Mouse (Mus musculus): ENCODE results near the gene Mtmr12. TPM values are rescaled to one million over a fixed set of nuclear protein-coding genes. Genes with fewer than 3 reads are reported as not detected.
"Not testable (repeated sequence)": the region's sequence is repeated elsewhere in the genome, so short reads cannot be mapped to it uniquely, and the experiment has no call there.

Gene Mtmr12
- polyA plus RNA-seq, 1 experiment: 14.4 TPM

DNA sequence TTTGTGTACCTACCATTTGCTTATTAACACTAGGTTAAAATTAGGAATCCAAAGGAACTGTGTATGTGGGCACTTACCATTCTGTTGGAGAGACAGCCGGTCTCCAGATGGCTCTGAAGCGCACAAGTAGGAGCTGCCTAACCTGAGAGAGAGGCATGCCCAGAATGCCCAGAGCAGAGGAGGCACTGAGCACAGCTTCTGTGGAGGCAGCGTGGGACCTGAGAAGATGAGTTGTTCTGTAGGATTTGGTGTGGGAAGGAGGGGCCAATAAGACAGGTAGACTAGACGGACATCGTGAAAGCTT lies 10.5 kb downstream of the Mtmr12 start:
- peak; percentile 42 for DNase-seq (ENCODE audit: low read depth)
- TF ChIP-seq POLR2A (IDR thresholded peaks at IDR 0.05; ENCODE audit: borderline replicate concordance, extremely low read depth, insufficient read depth, insufficient read length, poor library complexity, severe bottlenecking) (no peak), CTCF (IDR thresholded peaks at IDR 0.05; ENCODE audit: borderline replicate concordance, extremely low read depth, insufficient read depth, insufficient read length) (no peak)

- TF ChIP-seq POLR2A (IDR thresholded peaks at IDR 0.05; ENCODE audit: borderline replicate concordance, extremely low read depth, insufficient read depth, insufficient read length, poor library complexity, severe bottlenecking): no peak
- no peak for TF ChIP-seq CTCF (IDR thresholded peaks at IDR 0.05; ENCODE audit: borderline replicate concordance, extremely low read depth, insufficient read depth, insufficient read length)
- DNase-seq (ENCODE audit: low read depth): no peak
Measured at GRCm38 (mm10) chr15:12216119-12216518, 11.3 kb downstream of the Mtmr12 start.

- no peak for DNase-seq (ENCODE audit: low read depth)
- TF ChIP-seq CTCF (IDR thresholded peaks at IDR 0.05; ENCODE audit: borderline replicate concordance, extremely low read depth, insufficient read depth, insufficient read length): no peak
- no peak for TF ChIP-seq POLR2A (IDR thresholded peaks at IDR 0.05; ENCODE audit: borderline replicate concordance, extremely low read depth, insufficient read depth, insufficient read length, poor library complexity, severe bottlenecking)
Measured at GRCm38 (mm10) chr15:12216798-12217197, 12.0 kb downstream of the Mtmr12 start.

DNA sequence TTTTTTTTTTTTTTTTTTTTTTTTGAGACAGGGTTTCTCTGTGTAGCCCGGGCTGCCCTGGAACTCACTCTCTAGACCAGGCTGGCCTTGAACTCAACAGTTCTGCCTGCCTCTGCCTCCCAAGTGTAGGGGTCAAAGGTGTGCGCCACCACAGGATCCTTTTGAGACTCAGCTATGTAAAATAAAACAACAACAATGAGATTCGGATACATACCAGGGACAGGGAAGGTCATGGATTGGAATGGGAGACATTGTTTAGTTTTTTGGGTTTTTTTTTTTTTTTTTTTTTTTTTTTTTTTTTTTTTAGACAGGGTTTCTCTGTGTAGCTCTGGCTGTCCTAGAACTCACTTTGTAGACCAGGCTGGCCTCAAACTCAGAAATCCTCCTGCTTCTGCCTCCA lies 12.5 kb downstream of the Mtmr12 start:
- not testable (repeated sequence) for DNase-seq (ENCODE audit: low read depth)

GRCm38 (mm10) chr15:12217849-12218248 lies 13.0 kb downstream of the Mtmr12 start:
- no peak for TF ChIP-seq CTCF (IDR thresholded peaks at IDR 0.05; ENCODE audit: borderline replicate concordance, extremely low read depth, insufficient read depth, insufficient read length)
- no peak for TF ChIP-seq POLR2A (IDR thresholded peaks at IDR 0.05; ENCODE audit: borderline replicate concordance, extremely low read depth, insufficient read depth, insufficient read length, poor library complexity, severe bottlenecking)
- DNase-seq (ENCODE audit: low read depth): no peak

DNA sequence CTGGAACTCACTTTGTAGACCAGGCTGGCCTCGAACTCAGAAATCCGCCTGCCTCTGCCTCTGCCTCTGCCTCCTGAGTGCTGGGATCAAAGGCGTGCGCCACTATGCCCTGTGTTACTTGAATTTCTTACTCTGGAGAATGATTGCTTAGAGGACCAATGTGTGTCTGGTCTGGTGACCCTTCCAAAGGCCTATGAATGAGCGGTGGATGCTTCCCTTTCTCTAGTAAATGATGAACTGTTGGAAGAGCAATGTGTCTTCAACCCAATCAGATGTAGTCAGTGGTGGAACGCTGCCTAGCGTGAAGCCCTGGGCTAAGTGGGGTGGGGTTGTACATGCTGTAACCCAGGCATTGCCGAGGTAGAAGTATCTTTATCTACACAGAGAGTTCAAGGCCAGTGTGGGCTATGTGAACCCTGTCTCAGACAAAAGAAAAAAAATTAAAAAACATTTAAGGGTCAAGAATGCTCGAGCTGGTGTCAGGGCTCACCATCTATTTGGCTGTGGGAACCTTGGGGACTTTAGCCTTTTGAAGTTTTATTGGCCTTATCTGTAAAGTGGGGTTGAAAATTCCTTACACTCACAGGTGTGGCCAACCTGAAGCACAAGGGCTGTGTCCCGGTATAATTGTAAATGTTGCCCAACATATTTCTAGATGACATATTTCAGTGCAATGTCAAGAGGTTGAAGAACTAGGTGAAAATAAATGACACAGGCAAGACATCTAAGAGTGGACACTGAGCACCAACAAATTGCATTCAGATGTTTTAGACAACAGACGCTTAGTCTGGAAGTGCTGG lies 14.0 kb downstream of the Mtmr12 start:
- no peak for DNase-seq (ENCODE audit: low read depth)
- TF ChIP-seq POLR2A (IDR thresholded peaks at IDR 0.05; ENCODE audit: borderline replicate concordance, extremely low read depth, insufficient read depth, insufficient read length, poor library complexity, severe bottlenecking) (no peak), CTCF (IDR thresholded peaks at IDR 0.05; ENCODE audit: borderline replicate concordance, extremely low read depth, insufficient read depth, insufficient read length) (no peak)

GRCm38 (mm10) chr15:12221131-12221530 lies 16.3 kb downstream of the Mtmr12 start:
- DNase-seq (ENCODE audit: low read depth): no peak
- no peak for TF ChIP-seq CTCF (IDR thresholded peaks at IDR 0.05; ENCODE audit: borderline replicate concordance, extremely low read depth, insufficient read depth, insufficient read length)
- no peak for TF ChIP-seq POLR2A (IDR thresholded peaks at IDR 0.05; ENCODE audit: borderline replicate concordance, extremely low read depth, insufficient read depth, insufficient read length, poor library complexity, severe bottlenecking)

GRCm38 (mm10) chr15:12222564-12223302 lies 17.9 kb downstream of the Mtmr12 start:
- peak; percentile 52 for DNase-seq (ENCODE audit: low read depth)
- TF ChIP-seq CTCF (IDR thresholded peaks at IDR 0.05; ENCODE audit: borderline replicate concordance, extremely low read depth, insufficient read depth, insufficient read length): no peak
- TF ChIP-seq POLR2A (IDR thresholded peaks at IDR 0.05; ENCODE audit: borderline replicate concordance, extremely low read depth, insufficient read depth, insufficient read length, poor library complexity, severe bottlenecking): no peak

DNA sequence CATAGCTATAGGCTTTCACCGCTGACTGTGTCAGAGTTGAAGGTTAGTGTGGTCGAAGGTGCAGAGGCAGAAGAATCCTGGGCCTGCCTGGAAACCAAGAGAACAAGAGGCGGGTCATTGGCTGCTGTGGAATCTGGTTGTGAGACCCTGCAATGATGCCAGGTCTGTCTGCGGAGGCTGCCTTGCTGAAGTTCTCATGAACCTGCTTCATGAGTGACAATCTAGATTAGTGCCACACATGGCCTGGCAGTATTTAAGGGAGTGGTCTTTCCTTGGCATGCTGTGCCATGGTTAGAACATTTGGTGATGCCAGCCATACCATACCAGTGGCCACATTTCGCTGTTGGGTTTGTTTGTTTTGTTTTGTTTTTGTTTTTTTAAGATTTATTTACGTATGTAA lies 18.6 kb downstream of the Mtmr12 start:
- TF ChIP-seq POLR2A (IDR thresholded peaks at IDR 0.05; ENCODE audit: borderline replicate concordance, extremely low read depth, insufficient read depth, insufficient read length, poor library complexity, severe bottlenecking) (no peak), CTCF (IDR thresholded peaks at IDR 0.05; ENCODE audit: borderline replicate concordance, extremely low read depth, insufficient read depth, insufficient read length) (no peak)
- no peak for DNase-seq (ENCODE audit: low read depth)

DNA sequence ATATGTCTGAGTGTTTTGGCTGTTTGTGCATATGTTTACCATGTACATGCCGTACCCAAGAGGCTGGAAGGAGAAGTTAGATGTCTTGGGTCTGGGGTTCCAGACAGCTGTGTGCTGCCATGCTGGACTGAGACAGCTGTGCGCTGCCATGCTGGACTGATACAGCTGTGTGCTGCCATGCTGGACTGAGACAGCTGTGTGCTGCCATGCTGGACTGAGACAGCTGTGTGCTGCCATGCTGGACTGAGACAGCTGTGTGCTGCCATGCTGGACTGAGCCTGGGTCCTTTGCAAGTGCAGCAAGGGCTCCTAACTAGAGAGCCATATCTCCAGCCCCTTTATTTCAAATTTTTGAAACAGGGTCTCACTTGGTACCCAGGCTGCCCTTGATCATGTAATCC lies 19.4 kb downstream of the Mtmr12 start:
- no peak for DNase-seq (ENCODE audit: low read depth)
- TF ChIP-seq POLR2A (IDR thresholded peaks at IDR 0.05; ENCODE audit: borderline replicate concordance, extremely low read depth, insufficient read depth, insufficient read length, poor library complexity, severe bottlenecking) (no peak), CTCF (IDR thresholded peaks at IDR 0.05; ENCODE audit: borderline replicate concordance, extremely low read depth, insufficient read depth, insufficient read length) (no peak)

- DNase-seq (ENCODE audit: low read depth): no peak
- TF ChIP-seq POLR2A (IDR thresholded peaks at IDR 0.05; ENCODE audit: borderline replicate concordance, extremely low read depth, insufficient read depth, insufficient read length, poor library complexity, severe bottlenecking) (no peak), CTCF (IDR thresholded peaks at IDR 0.05; ENCODE audit: borderline replicate concordance, extremely low read depth, insufficient read depth, insufficient read length) (no peak)
Measured at GRCm38 (mm10) chr15:12225062-12225461, 20.2 kb downstream of the Mtmr12 start.

DNA sequence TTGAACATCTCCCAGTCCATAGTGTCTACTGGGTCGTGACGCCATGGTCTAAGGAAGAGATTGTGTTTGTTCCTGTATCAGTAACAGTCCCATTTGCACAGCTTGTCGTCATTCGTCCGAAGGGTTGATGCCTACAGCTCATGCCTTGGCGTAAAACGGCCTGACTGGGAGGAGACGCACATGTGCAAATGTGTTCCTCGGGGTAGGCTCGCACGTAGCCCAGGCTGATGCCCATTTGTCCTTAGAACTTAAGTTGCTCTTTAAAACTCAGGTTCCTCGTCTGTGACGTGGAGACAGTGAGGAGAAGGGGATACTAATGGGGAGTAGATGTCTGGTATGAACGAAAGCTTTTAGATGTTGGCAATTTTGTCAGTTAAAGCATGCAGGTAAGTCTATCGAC lies 22.1 kb downstream of the Mtmr12 start:
- no peak for TF ChIP-seq POLR2A (IDR thresholded peaks at IDR 0.05; ENCODE audit: borderline replicate concordance, extremely low read depth, insufficient read depth, insufficient read length, poor library complexity, severe bottlenecking)
- TF ChIP-seq CTCF (IDR thresholded peaks at IDR 0.05; ENCODE audit: borderline replicate concordance, extremely low read depth, insufficient read depth, insufficient read length): no peak
- DNase-seq (ENCODE audit: low read depth): no peak
